Mouse (Mus musculus) adrenal gland, postnatal 14 days (tissue): Measurements from ENCODE around the gene Bclaf3. TPM values are rescaled to one million over a fixed set of nuclear protein-coding genes. Genes with fewer than 3 reads are reported as not detected.
"Not testable (repeated sequence)": the region's sequence is repeated elsewhere in the genome, so short reads cannot be mapped to it uniquely, and the experiment has no call there.

ENCODE experiments used
- DNase-seq: peaks from one replicate; pipeline ENCODE4 v3.0.0; 2021; ENCODE audit warnings: mixed read lengths
- long read RNA-seq, 2 experiments: library from polyadenylated mRNA; stranded (forward); transcript quantifications; one replicate each; pipeline ENCODE4 v2.0.0; 2021
- total RNA-seq: library from RNA; stranded (reverse); gene quantifications from 2 replicates; pipeline ENCODE4 v1.2.3, GENCODE M21; 2021

Bclaf3 gene
- 9.1 and 13.5 TPM in 2 replicates for total RNA-seq
- long read RNA-seq, experiment 1, transcript Bclaf3-202 (12 exons, 3,366 nt), result major isoform, 7 of 11 reads
- long read RNA-seq, experiment 1, partial matches to known transcripts, result 1 of 11 reads
- long read RNA-seq, experiment 1, other reads (novel, unspliced or antisense), result 3 of 11 reads
- long read RNA-seq, experiment 2, partial matches to known transcripts, result 1 of 7 reads
- long read RNA-seq, experiment 2, other reads (novel, unspliced or antisense), result 3 of 7 reads

- no peak for DNase-seq
Measured at GRCm38 (mm10) chrX:159526388-159526787, at the start of gene Bclaf3. Bclaf3 (plus strand) TSS chrX:159526688.

GRCm38 (mm10) chrX:159478243-159478940 is 48.1 kb upstream of the Bclaf3 start:
- not testable (repeated sequence) for DNase-seq

GRCm38 (mm10) chrX:159484247-159484646 is 42.2 kb upstream of the Bclaf3 start:
- no peak for DNase-seq

GRCm38 (mm10) chrX:159503181-159503580 is 23.3 kb upstream of the Bclaf3 start:
- no peak for DNase-seq

GRCm38 (mm10) chrX:159508331-159509036 is 18.0 kb upstream of the Bclaf3 start:
- no peak for DNase-seq

GRCm38 (mm10) chrX:159509042-159509441 is 17.4 kb upstream of the Bclaf3 start:
- DNase-seq, result no peak

- DNase-seq, result no peak
Measured at GRCm38 (mm10) chrX:159509847-159510715, 16.4 kb upstream of the Bclaf3 start.

- DNase-seq, result no peak
Measured at GRCm38 (mm10) chrX:159510716-159511051, 15.8 kb upstream of the Bclaf3 start.

- no peak for DNase-seq
Measured at GRCm38 (mm10) chrX:159515599-159515998, 10.9 kb upstream of the Bclaf3 start.

GRCm38 (mm10) chrX:159521780-159522179 is 4.7 kb upstream of the Bclaf3 start:
- no peak for DNase-seq

- no peak for DNase-seq
Measured at GRCm38 (mm10) chrX:159522651-159523050, 3.8 kb upstream of the Bclaf3 start.

GRCm38 (mm10) chrX:159532427-159532810 is 5.9 kb downstream of the Bclaf3 start:
- DNase-seq, result peak; percentile 98

- DNase-seq, result no peak
Measured at GRCm38 (mm10) chrX:159532811-159533462, 6.4 kb downstream of the Bclaf3 start.

- DNase-seq, result no peak
Measured at GRCm38 (mm10) chrX:159541936-159542335, 15.4 kb downstream of the Bclaf3 start.

GRCm38 (mm10) chrX:159547093-159547492 is 20.6 kb downstream of the Bclaf3 start:
- no peak for DNase-seq

GRCm38 (mm10) chrX:159584738-159585137 is 58.2 kb downstream of the Bclaf3 start:
- not testable (repeated sequence) for DNase-seq

GRCm38 (mm10) chrX:159591633-159592032 is 65.1 kb downstream of the Bclaf3 start:
- no peak for DNase-seq

- no peak for DNase-seq
Measured at GRCm38 (mm10) chrX:159597502-159597901, 71.0 kb downstream of the Bclaf3 start.

- no peak for DNase-seq
Measured at GRCm38 (mm10) chrX:159604832-159605231, 78.3 kb downstream of the Bclaf3 start.

- DNase-seq, result peak; percentile 12
Measured at GRCm38 (mm10) chrX:159606936-159607335, 80.4 kb downstream of the Bclaf3 start.

GRCm38 (mm10) chrX:159626208-159626906 is 99.9 kb downstream of the Bclaf3 start:
- peak; percentile 19 for DNase-seq
